Mouse (Mus musculus) adrenal gland, adult 18-20 months (tissue): Measurements from ENCODE around the gene Zkscan14. TPM values are rescaled to one million over a fixed set of nuclear protein-coding genes. Genes with fewer than 3 reads are reported as not detected.

Experiments
- DNase-seq, 2 experiments: peaks; one replicate each; pipeline ENCODE4 v3.0.0; 2021 to 2022; ENCODE audit warnings: low spot score in 2 of 2
- total RNA-seq, 2 experiments: library from RNA; stranded (reverse); gene quantifications; 1 replicate in 1 of 2; 2 replicates in 1 of 2; pipeline ENCODE4 v1.2.3; 2021

The Zkscan14 gene
- total RNA-seq, 2 experiments from 2014 or later: 9.5 to 10.9 TPM

GRCm38 (mm10) chr5:145203936-145204691, 2.4 kb upstream of the Zkscan14 start, which contains the start of gene Zkscan5:
TSS of gene Zkscan5 (plus strand) at chr5:145204562.
- DNase-seq: peak; percentile 91

GRCm38 (mm10) chr5:145202446-145202845, 778 bp upstream of the Zkscan14 start:
- DNase-seq: no peak

- no peak for DNase-seq
Measured at GRCm38 (mm10) chr5:145200387-145200786, 1.3 kb downstream of the Zkscan14 start.

- no peak for DNase-seq
Measured at GRCm38 (mm10) chr5:145191962-145192361, 9.7 kb downstream of the Zkscan14 start, which contains the start of gene Atp5j2. TSS of gene Atp5j2 (minus strand) at chr5:145192062.

GRCm38 (mm10) chr5:145190875-145191798, 10.5 kb downstream of the Zkscan14 start:
- DNase-seq: peak; percentile 84

GRCm38 (mm10) chr5:145190373-145190772, 11.3 kb downstream of the Zkscan14 start:
- no peak for DNase-seq

- no peak for DNase-seq
Measured at GRCm38 (mm10) chr5:145189416-145189815, 12.3 kb downstream of the Zkscan14 start.

- no peak for DNase-seq
Measured at GRCm38 (mm10) chr5:145185244-145185643, 16.4 kb downstream of the Zkscan14 start.

GRCm38 (mm10) chr5:145178461-145178980, 23.1 kb downstream of the Zkscan14 start:
- DNase-seq: no peak

- no peak for DNase-seq
Measured at GRCm38 (mm10) chr5:145167306-145167661, 34.4 kb downstream of the Zkscan14 start.

- DNase-seq: peak; percentile 97
Measured at GRCm38 (mm10) chr5:145166536-145167305, 34.9 kb downstream of the Zkscan14 start, which contains the start of the genes Ptcd1 and Cpsf4. TSS of gene Ptcd1 (minus strand) at chr5:145167108. TSS of gene Cpsf4 (plus strand) at chr5:145167213.

- DNase-seq: no peak
Measured at GRCm38 (mm10) chr5:145165184-145165583, 36.5 kb downstream of the Zkscan14 start.

GRCm38 (mm10) chr5:145164710-145165109, 37.0 kb downstream of the Zkscan14 start:
- no peak for DNase-seq

- DNase-seq: no peak
Measured at GRCm38 (mm10) chr5:145161361-145161760, 40.3 kb downstream of the Zkscan14 start.

- DNase-seq: no peak
Measured at GRCm38 (mm10) chr5:145152690-145153089, 49.0 kb downstream of the Zkscan14 start.

- DNase-seq: no peak
Measured at GRCm38 (mm10) chr5:145149294-145149693, 52.4 kb downstream of the Zkscan14 start.

- DNase-seq: no peak
Measured at GRCm38 (mm10) chr5:145147748-145148147, 53.9 kb downstream of the Zkscan14 start.
